Mouse (Mus musculus): ENCODE measurements around the gene Serpina1e.

DNA sequence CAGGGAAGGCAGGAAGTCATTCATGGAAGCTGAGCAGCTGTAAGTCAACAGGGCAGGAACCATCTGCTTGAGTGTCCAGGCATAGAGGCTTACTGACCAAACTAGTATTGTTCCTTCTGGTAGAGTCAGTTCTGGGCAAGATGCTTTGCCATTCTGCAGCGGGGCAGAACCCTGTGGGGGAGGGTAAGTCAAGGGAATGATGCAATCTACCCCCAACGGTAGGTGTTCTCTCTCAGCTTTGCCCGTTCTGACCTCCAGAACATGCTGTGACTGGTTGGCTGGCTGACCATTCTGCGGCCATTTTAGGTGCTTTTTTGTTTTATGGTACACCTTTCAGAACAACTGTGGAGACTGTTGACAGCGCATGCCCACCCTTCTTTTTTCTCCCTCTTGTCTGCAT lies 3.6 kb upstream of the Serpina1e start:
- TF ChIP-seq CTCF (IDR thresholded peaks at IDR 0.05; ENCODE audit: borderline replicate concordance, insufficient read depth, low read length) = no peak
- TF ChIP-seq POLR2A (IDR thresholded peaks at IDR 0.05; ENCODE audit: low read depth, low read length) = no peak
